Comparison of ENCODE assay signal across 23 mouse cellular contexts in genomic region chr9:44513610-44514009, GRCm38 (mm10). TPM values are rescaled to one million over a fixed set of nuclear protein-coding genes. Genes with fewer than 3 reads are reported as not detected.
DNase-seq lines count a peak whose midpoint lies in the region; ATAC-seq and TF ChIP-seq lines count a peak whose summit lies in the region.
"Had no signal": no experiment of that assay in that cellular context is flagged by ENCODE, and none has a peak within 500 bp of the region (broad histone marks: within the 10 kb centered on the region; RNA-seq: fewer than 3 reads in every experiment).

No protein-coding gene starts in this region.

- peaks cover 4% of the 10 kb centered on the region for H3K36me3 ChIP-seq in heart, postnatal 0 days (replicated peaks; ENCODE audit: control insufficient read depth, insufficient read depth, low read length)
- H3K36me3 ChIP-seq in heart, embryonic 12.5 days = peaks cover 8% of the 10 kb centered on the region
- no peaks in the 10 kb centered on the region for H3K36me3 ChIP-seq in testis, adult 2 months (ENCODE audit: control insufficient read depth, insufficient read depth, low read length)
- H3K36me3 ChIP-seq in forebrain, embryonic 15.5 days = peaks cover 3% of the 10 kb centered on the region; the same call in 1 of the 2 replicates
- H3K36me3 ChIP-seq: hindbrain, embryonic 15.5 days had no signal

- H3K9ac ChIP-seq in heart, postnatal 0 days (replicated peaks; ENCODE audit: low read depth, low read length) = no peak overlapping the region
- no peak overlapping the region for H3K9ac ChIP-seq in heart, embryonic 12.5 days
- no peak overlapping the region for H3K9ac ChIP-seq in forebrain, embryonic 15.5 days (replicated peaks)
- H3K9ac ChIP-seq: forebrain, embryonic 13.5 days; heart, embryonic 15.5 days; hindbrain, embryonic 15.5 days had no signal

- no peak overlapping the region for H3K27ac ChIP-seq in heart, postnatal 0 days (ENCODE audit: low read depth)
- no peak overlapping the region for H3K27ac ChIP-seq in heart, embryonic 12.5 days (ENCODE audit: poor library complexity, severe bottlenecking)
- no peak overlapping the region for H3K27ac ChIP-seq in testis, adult 2 months (ENCODE audit: control insufficient read depth, insufficient read depth, low read depth, low read length)
- peak overlapping the region; percentile 75 for H3K27ac ChIP-seq in bone marrow macrophage, adult 2 months (ENCODE audit: insufficient read depth, low read depth, low read length)
- H3K27ac ChIP-seq in forebrain, embryonic 15.5 days (replicated peaks) = no peak overlapping the region
- H3K27ac ChIP-seq: embryonic facial prominence, embryonic 10.5 days; forebrain, embryonic 13.5 days; heart, embryonic 10.5 days; hindbrain, embryonic 15.5 days had no signal

- DNase-seq in cerebellum, adult 11-12 months = peak; percentile 13
- DNase-seq in cerebellum, postnatal 36 days = no peak
- no peak for DNase-seq in heart, postnatal 0 days (ENCODE audit: low spot score)
- DNase-seq in testis, postnatal 14 days (ENCODE audit: low spot score) = no peak
- DNase-seq: adrenal gland, postnatal 25 days; cerebellum, adult 11 months; gastrocnemius, postnatal 10 days had no signal

- ATAC-seq in heart, postnatal 0 days (ENCODE audit: insufficient read depth, low read depth) = no peak
- no peak for ATAC-seq in heart, embryonic 12.5 days (ENCODE audit: insufficient number of reproducible peaks, low FRiP score)
- ATAC-seq in forebrain, embryonic 15.5 days (replicated peaks) = no peak
- ATAC-seq: forebrain, embryonic 13.5 days; inflammation-experienced regulatory T-cells, adult 6 months; intestine, postnatal 0 days had no signal

- no peak for TF ChIP-seq EP300 in heart, postnatal 0 days (IDR thresholded peaks at IDR 0.05; ENCODE audit: low read depth)

- WGBS in heart, postnatal 0 days = 72% methylated on average over 20 of the region's 20 CpGs
- 63% methylated on average over 20 of the region's 20 CpGs for WGBS in heart, embryonic 12.5 days
- 83% methylated on average over 20 of the region's 20 CpGs for WGBS in forebrain, embryonic 15.5 days

- no peak overlapping the region for H3K4me2 ChIP-seq in heart, postnatal 0 days (ENCODE audit: low read depth, low read length)
- no peak overlapping the region for H3K4me2 ChIP-seq in heart, embryonic 12.5 days
- no peak overlapping the region for H3K4me2 ChIP-seq in forebrain, embryonic 15.5 days (replicated peaks)
- H3K4me2 ChIP-seq: forebrain, embryonic 13.5 days; heart, embryonic 15.5 days; hindbrain, embryonic 15.5 days had no signal

- H3K4me1 ChIP-seq in heart, postnatal 0 days (ENCODE audit: control insufficient read depth, insufficient read depth) = peaks cover 40% of the 10 kb centered on the region
- H3K4me1 ChIP-seq in heart, embryonic 12.5 days (replicated peaks) = peaks cover 41% of the 10 kb centered on the region
- H3K4me1 ChIP-seq in testis, adult 2 months (ENCODE audit: control insufficient read depth, insufficient read depth, low read length) = peaks cover 9% of the 10 kb centered on the region
- H3K4me1 ChIP-seq in bone marrow macrophage, adult 2 months (ENCODE audit: control insufficient read depth, insufficient read depth, low read length) = peaks cover 54% of the 10 kb centered on the region
- peaks cover 31% of the 10 kb centered on the region for H3K4me1 ChIP-seq in forebrain, embryonic 15.5 days

- no peaks in the 10 kb centered on the region for H3K27me3 ChIP-seq in heart, postnatal 0 days (ENCODE audit: control insufficient read depth, insufficient read depth, low read length)
- H3K27me3 ChIP-seq in heart, embryonic 12.5 days (replicated peaks) = no peaks in the 10 kb centered on the region
- H3K27me3 ChIP-seq in testis, adult 2 months (ENCODE audit: control insufficient read depth, insufficient read depth, low read length) = no peaks in the 10 kb centered on the region
- H3K27me3 ChIP-seq in forebrain, embryonic 15.5 days = no peaks in the 10 kb centered on the region
- H3K27me3 ChIP-seq: heart, embryonic 15.5 days; hindbrain, embryonic 15.5 days had no signal

- TF ChIP-seq POLR2A in testis, adult 2 months (IDR thresholded peaks at IDR 0.05; ENCODE audit: control insufficient read depth, low read depth, low read length) = no peak
- TF ChIP-seq POLR2A in bone marrow macrophage, adult 2 months (IDR thresholded peaks at IDR 0.05; ENCODE audit: borderline replicate concordance, low read depth, low read length) = no peak

- TF ChIP-seq CTCF in heart, postnatal 0 days (IDR thresholded peaks at IDR 0.05; ENCODE audit: low read depth) = 0 out of 2 replicates have a peak, but pooled peaks have one; percentile 1
- no peak for TF ChIP-seq CTCF in testis, adult 2 months (IDR thresholded peaks at IDR 0.05; ENCODE audit: control insufficient read depth, insufficient read depth, insufficient replicate concordance, low read depth, low read length)
- TF ChIP-seq CTCF in bone marrow macrophage, adult 2 months (IDR thresholded peaks at IDR 0.05; ENCODE audit: low read depth, low read length) = no peak

- no peaks in the 10 kb centered on the region for H3K9me3 ChIP-seq in heart, postnatal 0 days (replicated peaks; ENCODE audit: control insufficient read depth, low read length)
- H3K9me3 ChIP-seq in heart, embryonic 12.5 days (replicated peaks) = no peaks in the 10 kb centered on the region
- H3K9me3 ChIP-seq in forebrain, embryonic 15.5 days = no peaks in the 10 kb centered on the region
- H3K9me3 ChIP-seq: embryonic facial prominence, embryonic 10.5 days; forebrain, embryonic 13.5 days; heart, embryonic 10.5 days; heart, embryonic 15.5 days; hindbrain, embryonic 15.5 days had no signal

- H3K4me3 ChIP-seq in heart, postnatal 0 days (ENCODE audit: low read depth, low read length) = no peak overlapping the region
- H3K4me3 ChIP-seq in heart, embryonic 12.5 days = no peak overlapping the region
- peak overlapping the region; percentile 56 for H3K4me3 ChIP-seq in testis, adult 2 months (ENCODE audit: control insufficient read depth, low read depth, low read length)
- H3K4me3 ChIP-seq in bone marrow macrophage, adult 2 months (ENCODE audit: insufficient read depth, low read length) = no peak overlapping the region
- no peak overlapping the region for H3K4me3 ChIP-seq in forebrain, embryonic 15.5 days
- H3K4me3 ChIP-seq: embryonic facial prominence, embryonic 10.5 days; forebrain, embryonic 13.5 days; heart, embryonic 10.5 days; heart, embryonic 15.5 days; hindbrain, embryonic 15.5 days had no signal

RNA-seq across cellular contexts. Expression of gene Bcl9l, which starts 31.0 kb away (rescaled TPM):
- total RNA-seq in heart, postnatal 0 days (2014; rRNA removed; ENCODE audit: low replicate concordance) = 12.4 and 33.9 TPM in 2 replicates
- polyA plus RNA-seq in heart, postnatal 0 days (2015; fragmentation: Nextera tagmentation; extraction: Ambion mirVana) = 4.4 and 5.2 TPM in 2 replicates
- polyA plus RNA-seq in heart, embryonic 12.5 days (2016; fragmentation: Nextera tagmentation; extraction: Ambion mirVana) = 11.3 and 12.3 TPM in 2 replicates
- 8.4 and 9.1 TPM in 2 replicates for polyA plus RNA-seq in testis, adult 2 months (2012; rRNA removed)
- polyA plus RNA-seq in bone marrow macrophage, adult 2 months (2012; ENCODE audit: insufficient read depth, insufficient read length, missing spikeins) = 6.7 and 9.5 TPM in 2 replicates
- 13.6 and 14.4 TPM in 2 replicates for polyA plus RNA-seq in forebrain, embryonic 15.5 days (2015; fragmentation: Nextera tagmentation; extraction: Ambion mirVana)

RNA-seq across cellular contexts. Expression of gene Cxcr5, which starts 48.1 kb away (rescaled TPM):
- not detected in 2 replicates for total RNA-seq in heart, postnatal 0 days (2014; rRNA removed; ENCODE audit: low replicate concordance)
- polyA plus RNA-seq in heart, postnatal 0 days (2015; fragmentation: Nextera tagmentation; extraction: Ambion mirVana) = not detected in 2 replicates
- not detected in 2 replicates for polyA plus RNA-seq in heart, embryonic 12.5 days (2016; fragmentation: Nextera tagmentation; extraction: Ambion mirVana)
- 8.6 and 11.2 TPM in 2 replicates for polyA plus RNA-seq in testis, adult 2 months (2012; rRNA removed)
- polyA plus RNA-seq in bone marrow macrophage, adult 2 months (2012; ENCODE audit: insufficient read depth, insufficient read length, missing spikeins) = not detected in 2 replicates
- polyA plus RNA-seq in forebrain, embryonic 15.5 days (2015; fragmentation: Nextera tagmentation; extraction: Ambion mirVana) = 0.06 TPM in 1 of 2 replicates, not detected in the other
- total RNA-seq: gastrocnemius, postnatal 10 days had no signal
- polyA plus RNA-seq: C2C12; embryonic facial prominence, embryonic 10.5 days; forebrain, embryonic 13.5 days; heart, embryonic 10.5 days; hindbrain, embryonic 15.5 days had no signal

RNA-seq across cellular contexts. Expression of gene Upk2, which starts 58.8 kb away (rescaled TPM):
- total RNA-seq in heart, postnatal 0 days (2014; rRNA removed; ENCODE audit: low replicate concordance) = 18.0 TPM in 1 of 2 replicates, not detected in the other
- polyA plus RNA-seq in heart, postnatal 0 days (2015; fragmentation: Nextera tagmentation; extraction: Ambion mirVana) = not detected in 2 replicates
- polyA plus RNA-seq in heart, embryonic 12.5 days (2016; fragmentation: Nextera tagmentation; extraction: Ambion mirVana) = 0.42 TPM in 1 of 2 replicates, not detected in the other
- 2.2 and 4.3 TPM in 2 replicates for polyA plus RNA-seq in testis, adult 2 months (2012; rRNA removed)
- polyA plus RNA-seq in bone marrow macrophage, adult 2 months (2012; ENCODE audit: insufficient read depth, insufficient read length, missing spikeins) = not detected in 2 replicates
- not detected in 2 replicates for polyA plus RNA-seq in forebrain, embryonic 15.5 days (2015; fragmentation: Nextera tagmentation; extraction: Ambion mirVana)
- total RNA-seq: adrenal gland, adult 2 months; adrenal gland, postnatal 25 days; heart, adult 18-20 months; heart, postnatal 25 days had no signal
- polyA plus RNA-seq: adrenal gland, adult 2 months; brain, embryonic 14.5 days; forebrain, embryonic 13.5 days; heart, embryonic 10.5 days; heart, embryonic 15.5 days; hindbrain, embryonic 15.5 days; inflammation-experienced regulatory T-cells, adult 6 months; intestine, postnatal 0 days had no signal
